Mouse (Mus musculus) ES-Bruce4 (cell line): Measurements from ENCODE around the gene Frs2. TPM values are rescaled to one million over a fixed set of nuclear protein-coding genes. Genes with fewer than 3 reads are reported as not detected.
A peak's percentile ranks its signal among the peaks of the same experiment; 100 is the strongest.

Source experiments
- H3K27ac ChIP-seq: 2 replicates; pipeline ENCODE4 v1.5.1; 2012; ENCODE audit warnings: low read length, inconsistent platforms; ENCODE audit not compliant: insufficient read depth
- H3K27me3 ChIP-seq: 2 replicates; pipeline ENCODE4 v1.6.1; 2012; ENCODE audit warnings: mild to moderate bottlenecking, low read length, inconsistent platforms; ENCODE audit not compliant: control insufficient read depth, poor library complexity, insufficient read depth, severe bottlenecking
- H3K36me3 ChIP-seq: 2 replicates; pipeline ENCODE4 v1.6.1; 2012; ENCODE audit warnings: inconsistent platforms, mild to moderate bottlenecking, low read length, moderate library complexity; ENCODE audit not compliant: control insufficient read depth, poor library complexity, insufficient read depth, severe bottlenecking
- H3K4me1 ChIP-seq: one replicate; pipeline ENCODE4 v1.8.1; 2011; ENCODE audit warnings: low read length; ENCODE audit not compliant: control insufficient read depth, insufficient read depth
- H3K4me3 ChIP-seq: 2 replicates; pipeline ENCODE4 v1.5.1; 2011; ENCODE audit warnings: low read depth, mild to moderate bottlenecking, low read length
- H3K9ac ChIP-seq: 2 replicates; pipeline ENCODE4 v1.6.1; 2012; ENCODE audit warnings: low read depth, mild to moderate bottlenecking, inconsistent platforms; ENCODE audit not compliant: poor library complexity, severe bottlenecking
- H3K9me3 ChIP-seq: replicated peaks from 2 replicates; pipeline ENCODE4 v1.6.1; 2012; ENCODE audit warnings: mild to moderate bottlenecking, low read length, inconsistent platforms; ENCODE audit not compliant: control insufficient read depth, poor library complexity, insufficient read depth, severe bottlenecking
- CTCF ChIP-seq: IDR thresholded peaks from one replicate; pipeline ENCODE4 v1.8.1; 2011; ENCODE audit warnings: low read depth, low read length
- EP300 ChIP-seq: IDR thresholded peaks from 2 replicates; pipeline ENCODE4 v1.6.1; 2011; ENCODE audit warnings: low read depth, low read length; ENCODE audit not compliant: insufficient read depth
- POLR2A ChIP-seq: IDR thresholded peaks from one replicate; pipeline ENCODE4 v1.8.1; 2011; ENCODE audit warnings: low read length; ENCODE audit not compliant: insufficient read depth
- polyA plus RNA-seq: library from polyadenylated mRNA; stranded (reverse); fragments of >200 nt; gene quantifications from 2 replicates; pipeline ENCODE4 v1.2.4, GENCODE M21; 2011; ENCODE audit warnings: low read depth; ENCODE audit not compliant: missing spikeins, insufficient read depth, insufficient read length

Gene Frs2
- polyA plus RNA-seq, result 43.3 and 49.0 TPM in 2 replicates

DNA sequence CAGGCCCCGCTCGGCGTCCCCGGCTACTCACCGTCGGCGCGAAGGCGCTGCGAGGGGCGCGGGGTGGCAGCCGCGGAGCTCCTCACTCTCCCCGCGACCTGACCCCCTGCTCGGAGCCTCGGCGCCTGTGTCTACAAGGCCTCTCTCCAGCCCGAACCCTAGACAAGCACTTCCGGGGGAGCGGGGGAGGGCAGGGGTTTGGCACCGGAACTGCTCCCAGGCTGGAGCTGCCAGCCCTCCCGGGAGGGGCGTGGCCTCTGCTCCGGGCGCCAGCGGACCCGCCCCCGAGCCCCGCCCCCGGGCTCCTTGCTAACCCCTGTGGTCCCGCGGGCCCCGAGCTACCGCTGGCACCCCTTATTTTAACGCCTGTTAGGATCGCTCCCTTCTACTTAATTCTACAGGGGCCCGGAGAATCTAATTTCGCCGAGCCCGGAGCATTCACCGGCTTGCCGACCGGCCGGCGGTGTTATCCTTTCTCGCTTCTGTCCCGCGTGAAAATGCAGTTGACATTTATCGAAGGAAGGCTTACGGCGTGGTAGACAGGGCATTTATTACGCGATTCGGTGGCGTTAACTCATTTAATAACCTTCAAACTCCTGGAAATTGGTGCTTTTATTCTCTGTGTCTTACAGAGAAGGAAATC, at the start of gene Frs2:
TSS of gene Frs2 (minus strand) at position 174 of the 643 bp plus-strand sequence.
- no peak within 1 kb of the TSS for H3K27ac ChIP-seq
- peak within 1 kb of the TSS; percentile 98 for H3K4me3 ChIP-seq
- TF ChIP-seq EP300, result 0 out of 2 replicates have a peak, but pooled peaks have one; percentile 13
- no peak for TF ChIP-seq CTCF
- peak within 1 kb of the TSS; percentile 93 for H3K9ac ChIP-seq
- peaks cover 3% of the 10 kb centered on the region for H3K4me1 ChIP-seq
- H3K36me3 ChIP-seq, result no peaks in the 10 kb centered on the region
- no peaks in the 10 kb centered on the region for H3K9me3 ChIP-seq
- H3K27me3 ChIP-seq, result no peaks in the 10 kb centered on the region

DNA sequence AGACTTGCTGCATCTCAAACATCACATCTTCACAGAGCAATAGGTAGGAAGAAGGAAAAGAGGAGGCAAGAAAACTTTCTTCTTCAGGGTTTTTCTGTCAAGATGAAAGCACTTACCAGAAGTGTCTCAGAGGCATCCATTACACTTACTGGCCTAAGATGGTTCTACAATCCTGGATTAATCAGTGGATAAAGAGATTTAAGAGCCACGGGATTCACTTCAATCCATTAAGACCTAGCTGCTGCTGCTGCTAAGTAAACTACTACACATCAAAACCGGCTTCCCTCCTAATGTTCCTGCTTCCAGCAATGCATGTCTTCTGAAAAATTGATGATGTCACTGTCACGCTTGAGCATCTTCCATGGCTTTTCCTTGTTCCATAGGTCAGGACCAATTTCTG, 48.4 kb upstream of the Frs2 start:
- H3K9ac ChIP-seq, result no peak overlapping the region
- H3K9me3 ChIP-seq, result no peaks in the 10 kb centered on the region
- H3K4me1 ChIP-seq, result no peaks in the 10 kb centered on the region
- no peak overlapping the region for H3K4me3 ChIP-seq
- no peaks in the 10 kb centered on the region for H3K36me3 ChIP-seq
- no peaks in the 10 kb centered on the region for H3K27me3 ChIP-seq
- no peak overlapping the region for H3K27ac ChIP-seq
- no peak for TF ChIP-seq CTCF
- no peak for TF ChIP-seq EP300
- TF ChIP-seq POLR2A, result no peak

DNA sequence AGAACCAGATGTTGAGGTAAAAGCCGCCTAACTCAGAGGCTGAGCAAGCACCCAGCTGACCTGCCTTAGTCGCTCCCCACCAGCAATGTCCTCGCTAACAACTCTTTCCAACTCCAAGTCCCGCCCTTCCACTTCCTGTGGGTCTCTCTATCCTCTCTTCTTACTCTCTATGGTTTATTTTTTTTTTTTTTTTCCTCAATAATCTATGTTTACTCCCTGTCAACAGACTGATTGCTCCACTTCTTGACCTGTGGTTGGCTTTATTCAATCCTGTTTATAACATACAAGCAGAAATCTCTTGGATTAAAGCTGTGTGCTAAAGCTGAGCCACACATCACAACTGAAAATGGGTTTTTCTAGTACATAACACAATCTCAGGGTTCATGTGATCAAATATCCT, 47.4 kb upstream of the Frs2 start:
- Histone ChIP-seq H3K36me3 (no peaks in the 10 kb centered on the region), H3K27me3 (no peaks in the 10 kb centered on the region), H3K9ac (no peak overlapping the region), H3K9me3 (no peaks in the 10 kb centered on the region), H3K4me1 (no peaks in the 10 kb centered on the region), H3K27ac (no peak overlapping the region), H3K4me3 (peak overlapping the region; percentile 1; the same call in 1 of the 2 replicates)
- TF ChIP-seq CTCF, result no peak
- TF ChIP-seq EP300, result no peak
- TF ChIP-seq POLR2A, result no peak

GRCm38 (mm10) chr10:117195005-117195404, 46.7 kb upstream of the Frs2 start:
- H3K27me3 ChIP-seq, result no peaks in the 10 kb centered on the region
- no peaks in the 10 kb centered on the region for H3K36me3 ChIP-seq
- H3K4me1 ChIP-seq, result no peaks in the 10 kb centered on the region
- no peaks in the 10 kb centered on the region for H3K9me3 ChIP-seq
- H3K27ac ChIP-seq, result no peak overlapping the region
- no peak overlapping the region for H3K4me3 ChIP-seq
- no peak overlapping the region for H3K9ac ChIP-seq
- TF ChIP-seq EP300, result no peak
- no peak for TF ChIP-seq POLR2A
- no peak for TF ChIP-seq CTCF

DNA sequence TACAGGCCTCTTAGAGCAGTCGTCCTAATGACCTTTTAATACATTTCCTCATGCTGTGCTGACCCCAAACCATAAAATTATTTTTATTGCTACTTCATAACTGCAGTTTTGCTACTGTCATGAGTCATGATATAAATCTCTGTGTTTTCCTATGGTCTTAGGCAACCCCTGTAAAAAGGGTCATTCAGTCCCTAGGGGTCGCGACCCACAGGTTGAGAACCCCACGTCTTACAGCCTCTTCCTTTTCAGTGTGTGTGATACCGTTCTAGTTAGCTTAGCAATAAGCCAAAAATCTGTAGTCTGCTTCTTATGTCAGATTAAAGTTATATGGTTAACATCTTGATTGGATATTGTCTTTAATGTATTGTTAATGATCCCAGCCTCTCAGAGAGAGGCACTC, 45.0 kb upstream of the Frs2 start:
- no peaks in the 10 kb centered on the region for H3K9me3 ChIP-seq
- no peak for TF ChIP-seq POLR2A
- TF ChIP-seq CTCF, result no peak
- no peak for TF ChIP-seq EP300
- no peaks in the 10 kb centered on the region for H3K36me3 ChIP-seq
- no peak overlapping the region for H3K27ac ChIP-seq
- H3K4me1 ChIP-seq, result no peaks in the 10 kb centered on the region
- H3K9ac ChIP-seq, result no peak overlapping the region
- H3K27me3 ChIP-seq, result no peaks in the 10 kb centered on the region
- no peak overlapping the region for H3K4me3 ChIP-seq

DNA sequence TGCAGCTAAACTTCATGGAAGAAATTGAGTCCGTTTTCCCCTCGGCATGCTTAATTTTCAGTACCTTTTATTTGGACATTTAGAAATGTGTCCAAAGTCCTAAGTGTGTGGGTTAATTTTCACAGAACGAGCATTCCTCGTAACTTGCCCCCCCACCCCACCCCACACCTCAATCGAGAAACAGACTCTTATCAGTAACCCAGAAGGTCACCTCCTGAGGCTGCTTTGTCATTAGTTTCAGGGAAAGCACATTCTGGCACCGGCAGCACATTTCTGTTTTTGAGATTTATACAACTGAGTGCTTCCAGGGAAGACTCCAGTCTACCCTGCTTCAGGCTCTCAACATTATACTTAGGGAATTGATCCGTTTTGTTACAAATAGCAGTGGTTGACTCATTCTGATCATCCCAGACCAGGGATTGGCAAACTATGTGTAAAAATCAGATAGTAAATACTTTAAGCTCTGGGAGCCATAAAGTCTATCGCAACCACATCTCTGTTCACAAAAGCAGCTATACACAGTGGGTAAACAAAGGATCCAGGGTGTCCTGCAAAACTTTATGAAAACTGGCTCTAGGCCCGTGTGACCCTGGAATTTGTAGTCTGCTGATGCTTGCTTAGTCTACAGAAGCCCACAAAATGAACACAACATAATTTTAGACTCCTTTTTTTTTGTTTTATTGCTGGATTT, 37.2 kb upstream of the Frs2 start:
- no peak for TF ChIP-seq POLR2A
- no peak for TF ChIP-seq CTCF
- no peak for TF ChIP-seq EP300
- Histone ChIP-seq H3K9ac (no peak overlapping the region), H3K27ac (no peak overlapping the region), H3K4me3 (no peak overlapping the region), H3K36me3 (no peaks in the 10 kb centered on the region), H3K27me3 (no peaks in the 10 kb centered on the region), H3K9me3 (no peaks in the 10 kb centered on the region), H3K4me1 (no peaks in the 10 kb centered on the region)
